Mouse (Mus musculus) left cerebral cortex, postnatal 10 days (tissue): ENCODE results near the gene Scube2. TPM values are rescaled to one million over a fixed set of nuclear protein-coding genes. Genes with fewer than 3 reads are reported as not detected.

Source experiments
- DNase-seq, 2 experiments: peaks; one replicate each; pipeline ENCODE4 v3.0.0; 2021 to 2022; ENCODE audit warnings: low spot score in 2 of 2, mixed read lengths in 1 of 2; ENCODE audit errors: extremely low spot score in 1 of 2
- intact Hi-C: fragments of 180-260 bp; cut with DNase I; formaldehyde crosslinking; loops from one replicate; pipeline ENCODE4 v1.15.1; 2025
- total RNA-seq, 2 experiments: library from RNA; stranded (reverse); gene quantifications; 2 replicates each; pipeline ENCODE4 v1.2.3; 2021

Gene Scube2
- 1 to 10 TPM in 1 of 2 experiments, under 1 TPM in 1; 0.79 to 1.1 TPM for total RNA-seq

DNA sequence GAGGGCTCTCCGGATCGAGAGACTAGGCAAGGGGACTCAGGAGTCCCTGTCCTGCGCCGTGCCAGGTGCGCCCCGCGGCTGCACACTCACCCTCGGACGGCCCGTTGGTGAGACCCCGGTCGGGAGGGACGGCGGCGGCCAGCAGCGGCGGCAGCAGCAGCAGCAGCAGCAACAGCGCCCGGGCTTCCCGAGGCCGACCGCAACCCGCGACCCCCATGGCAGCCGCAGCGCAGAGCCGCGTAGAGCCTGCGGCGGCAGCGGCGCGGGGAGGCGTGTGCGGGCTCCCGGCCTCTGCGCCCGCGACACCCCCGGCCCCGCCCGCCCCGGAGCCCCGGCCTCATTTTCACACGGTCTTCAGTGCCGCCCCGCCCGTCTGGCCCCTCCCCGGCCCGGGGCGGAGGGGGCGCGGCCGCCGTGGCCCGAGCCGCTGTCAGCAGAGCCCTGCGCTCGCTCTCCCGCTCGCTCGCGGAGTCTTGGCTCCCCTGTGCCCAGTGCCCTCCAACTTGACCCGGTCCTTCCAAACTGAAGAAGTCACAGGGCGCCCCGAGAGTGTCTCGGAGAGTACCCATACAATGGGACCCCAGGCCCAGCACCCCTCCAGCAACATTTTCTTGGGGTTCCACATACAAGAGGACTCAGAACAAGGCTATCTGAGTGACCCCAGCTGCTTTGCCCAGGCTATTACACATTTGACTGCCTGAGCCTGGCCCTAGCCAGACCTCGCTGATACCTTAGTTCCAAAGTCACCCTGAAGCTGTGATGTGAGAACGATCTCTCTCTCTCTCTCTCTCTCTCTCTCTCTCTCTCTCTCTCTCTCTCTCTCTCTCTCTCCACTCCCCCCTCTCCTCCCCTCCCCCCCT lies at the start of gene Scube2:
TSS of gene Scube2 (minus strand) at position 310 of the 860 bp plus-strand sequence.
- intact Hi-C loops, result loop anchor here (5.0 kb wide), 1 partner anchor 73 kb away; no protein-coding TSS in a partner anchor
- peak in 1 of 2 experiments; percentile 46 for DNase-seq

DNA sequence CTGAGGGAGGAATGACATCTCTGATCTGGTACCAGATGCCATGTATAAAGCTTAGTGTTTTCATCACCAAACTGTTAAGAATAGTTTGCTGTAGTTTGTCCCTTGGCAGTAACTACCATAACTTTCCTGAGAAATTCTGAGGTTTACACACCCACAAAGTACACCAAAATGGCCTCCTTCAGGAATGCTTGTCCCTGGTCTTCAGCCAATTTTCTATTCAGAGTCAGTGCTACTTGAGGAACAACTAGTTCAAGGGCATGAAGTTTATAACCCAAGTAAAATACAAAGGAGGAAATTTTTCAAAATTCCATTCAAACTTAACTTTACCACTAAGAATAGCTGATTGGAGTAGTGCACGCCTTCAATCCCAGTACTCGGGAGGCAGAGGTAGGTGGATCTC lies 40.7 kb upstream of the Scube2 start:
- no peak for DNase-seq
- intact Hi-C loops, result no loop called here

DNA sequence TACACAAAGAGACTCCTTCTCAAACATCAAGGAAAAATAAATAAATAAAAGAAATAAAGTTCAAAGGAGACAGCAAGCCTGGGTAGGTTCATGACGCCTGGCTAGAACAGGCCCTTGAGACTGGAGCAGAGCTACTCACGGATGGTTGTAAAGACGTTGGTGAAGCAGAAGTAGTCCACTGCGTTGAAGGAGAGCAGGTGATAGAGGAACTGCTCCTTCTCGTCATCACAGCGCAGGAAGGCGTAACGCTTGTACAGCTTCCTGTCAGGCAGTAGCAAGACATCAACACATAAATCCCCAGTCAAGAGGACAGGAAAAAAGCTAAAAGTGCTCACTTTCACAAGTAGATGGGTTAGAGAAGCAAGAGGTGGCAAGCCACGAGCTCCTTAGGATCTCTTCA lies 35.4 kb upstream of the Scube2 start:
- intact Hi-C loops, result no loop called here
- DNase-seq, result no peak

DNA sequence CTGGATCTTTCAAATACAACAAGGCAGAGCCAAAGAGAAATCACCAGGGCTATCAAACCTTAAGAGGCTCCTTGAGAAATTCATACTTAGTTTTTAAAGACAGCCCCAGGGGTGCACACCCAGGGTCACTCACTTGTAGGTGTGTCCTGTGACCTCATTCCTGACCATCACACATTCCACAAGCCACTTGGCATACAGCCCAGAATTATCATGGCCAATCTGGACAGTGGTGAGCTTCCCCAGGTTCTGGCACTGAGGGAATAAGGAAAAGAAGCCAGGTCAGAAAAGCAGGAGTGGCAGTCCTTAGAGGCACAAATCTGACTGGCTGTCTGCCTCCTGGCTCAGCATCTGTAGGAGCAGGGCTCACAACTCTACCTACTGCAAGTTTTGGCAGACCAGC lies 33.4 kb upstream of the Scube2 start:
- DNase-seq, result no peak
- intact Hi-C loops, result no loop called here

DNA sequence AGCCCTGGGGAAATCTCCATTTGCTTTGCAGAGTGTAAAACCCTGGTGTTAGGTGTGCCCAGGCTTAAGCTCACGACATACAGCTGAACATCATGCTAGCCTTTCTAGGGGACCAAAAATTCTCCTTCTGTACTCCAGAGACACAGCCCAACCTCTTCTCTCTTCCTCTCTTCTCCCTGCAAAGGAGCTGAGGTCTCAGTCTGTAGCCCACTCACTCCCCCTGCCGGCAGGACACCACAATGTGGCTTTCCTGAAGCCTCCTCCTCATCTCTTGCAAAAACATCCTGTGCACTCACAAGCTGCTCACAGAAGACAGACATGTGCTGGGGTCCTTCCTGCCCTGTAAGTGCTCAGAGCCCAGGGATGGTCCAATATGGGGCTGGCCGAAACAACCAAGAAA lies 27.1 kb upstream of the Scube2 start:
- intact Hi-C loops, result no loop called here
- peak; percentile 67 to 87 for DNase-seq

DNA sequence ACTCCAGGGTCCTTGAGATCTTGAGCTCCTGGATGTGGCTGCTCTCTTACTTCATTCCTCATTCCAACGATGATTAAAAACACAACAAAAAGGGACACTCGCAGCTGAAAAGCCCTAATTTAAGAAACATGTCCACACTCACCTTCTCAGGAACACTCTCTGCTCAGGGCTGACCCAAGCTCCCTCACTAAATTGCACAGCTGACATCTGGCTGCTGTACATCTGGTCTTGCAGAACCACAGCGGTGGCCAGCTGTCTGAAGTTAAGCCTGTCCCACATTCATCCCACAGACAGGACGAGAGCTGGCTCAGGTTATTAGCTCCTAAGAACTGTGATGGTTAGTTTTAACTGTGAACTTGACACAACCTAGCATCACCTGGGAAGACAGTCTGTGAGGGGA lies 26.3 kb upstream of the Scube2 start:
- intact Hi-C loops, result no loop called here
- no peak for DNase-seq

DNA sequence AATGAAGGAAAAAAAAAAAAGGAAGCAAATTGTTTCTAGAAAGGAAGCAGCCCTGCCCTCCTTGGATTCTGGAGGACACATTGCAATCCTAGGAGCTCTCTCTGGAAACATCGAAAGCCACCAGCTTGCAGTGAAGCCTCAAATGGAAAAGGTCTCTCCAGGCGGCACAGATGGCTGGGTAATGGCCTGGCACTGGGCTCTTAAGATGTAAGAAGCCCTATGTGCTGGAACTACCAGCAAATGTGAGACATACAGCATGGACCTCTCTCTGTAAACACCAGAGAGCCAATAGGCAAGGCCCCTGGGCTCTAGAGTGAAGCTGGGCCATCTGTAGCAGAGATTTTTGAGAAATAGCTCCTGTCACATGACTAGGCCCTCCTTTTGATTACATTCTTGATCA lies 24.8 kb upstream of the Scube2 start:
- intact Hi-C loops, result no loop called here
- DNase-seq, result no peak

DNA sequence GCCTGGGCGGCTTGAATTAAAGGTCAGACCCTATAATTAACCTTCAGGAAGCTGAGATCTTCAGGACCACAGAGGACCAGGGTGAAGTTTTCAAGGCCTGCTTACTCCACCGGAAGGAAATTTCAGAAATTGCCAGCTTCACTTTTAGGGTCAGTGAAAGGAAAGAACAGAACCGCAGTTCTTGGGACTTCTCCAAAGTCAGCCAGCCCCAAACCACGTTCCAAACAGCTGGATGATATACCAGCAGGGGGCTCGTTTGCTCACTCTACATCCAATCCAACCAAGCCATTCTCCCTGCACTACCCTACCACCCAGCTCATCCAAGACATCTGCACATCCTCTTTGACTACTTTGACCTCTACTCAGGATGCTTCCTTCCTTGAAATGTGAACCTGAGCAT lies 23.8 kb upstream of the Scube2 start:
- intact Hi-C loops, result no loop called here
- no peak for DNase-seq

DNA sequence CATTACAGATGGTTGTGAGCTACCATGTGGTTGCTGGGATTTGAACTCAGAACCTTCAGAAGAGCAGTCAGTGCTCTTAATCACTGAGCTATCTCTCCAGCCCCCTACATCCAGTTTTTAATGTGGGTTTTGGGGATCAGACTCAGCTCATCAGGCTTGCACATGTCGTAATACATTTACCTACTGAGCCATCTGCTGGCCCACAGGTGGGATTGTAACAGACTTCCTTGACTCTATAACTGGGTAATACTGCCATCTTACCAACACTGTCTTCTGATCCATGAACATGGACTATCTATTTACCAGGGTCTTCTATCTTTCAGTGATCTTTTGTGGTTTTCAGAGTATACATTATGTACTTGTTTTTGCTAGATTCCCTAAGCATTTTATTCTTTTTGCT lies 20.8 kb upstream of the Scube2 start:
- DNase-seq, result no peak
- intact Hi-C loops, result no loop called here

DNA sequence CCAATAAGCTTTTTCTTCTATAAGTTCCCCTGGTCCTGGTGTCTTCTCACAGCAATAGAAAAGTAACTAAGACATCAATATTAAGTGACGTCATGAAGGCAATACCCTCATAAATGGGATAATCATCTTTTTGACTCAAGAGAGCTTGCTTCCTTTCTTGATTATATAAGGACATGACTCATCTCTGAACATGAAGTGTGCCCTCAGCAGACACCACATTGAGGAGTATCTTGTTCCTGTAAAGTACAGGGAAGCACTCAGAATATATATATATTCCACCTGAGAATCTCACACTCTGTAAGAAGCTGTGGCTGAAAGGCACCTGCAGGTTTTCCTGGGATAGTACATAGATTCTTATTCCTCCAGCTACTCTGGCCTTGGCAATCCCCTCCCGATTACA lies 17.1 kb upstream of the Scube2 start:
- no peak for DNase-seq
- intact Hi-C loops, result no loop called here

DNA sequence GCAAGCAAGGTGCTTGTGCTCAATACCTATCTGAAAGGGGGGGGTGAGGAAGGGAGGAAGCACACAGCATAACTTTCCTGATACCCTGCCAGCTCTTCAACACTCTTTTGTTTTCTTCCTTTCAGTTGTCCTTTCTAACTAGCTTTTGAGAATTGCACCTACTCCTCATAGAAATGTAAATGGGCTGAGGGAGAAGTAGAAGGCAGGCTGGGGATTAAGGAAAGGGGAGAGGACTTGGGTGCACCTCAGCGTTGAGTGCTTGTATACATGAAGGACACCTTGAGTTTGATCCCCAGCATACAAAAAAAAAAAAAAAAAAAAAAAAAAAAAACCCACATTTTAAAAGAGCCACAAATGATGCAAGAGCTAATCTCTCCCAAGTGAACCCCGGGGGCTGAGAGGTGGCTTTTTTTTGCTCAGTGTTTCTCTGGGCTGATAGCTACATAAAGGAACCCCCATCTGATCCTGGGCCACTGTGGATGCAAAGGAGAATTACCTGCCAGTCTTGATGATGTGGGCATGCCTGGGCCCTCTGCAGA lies 16.2 kb upstream of the Scube2 start:
- intact Hi-C loops, result no loop called here
- DNase-seq, result no peak

DNA sequence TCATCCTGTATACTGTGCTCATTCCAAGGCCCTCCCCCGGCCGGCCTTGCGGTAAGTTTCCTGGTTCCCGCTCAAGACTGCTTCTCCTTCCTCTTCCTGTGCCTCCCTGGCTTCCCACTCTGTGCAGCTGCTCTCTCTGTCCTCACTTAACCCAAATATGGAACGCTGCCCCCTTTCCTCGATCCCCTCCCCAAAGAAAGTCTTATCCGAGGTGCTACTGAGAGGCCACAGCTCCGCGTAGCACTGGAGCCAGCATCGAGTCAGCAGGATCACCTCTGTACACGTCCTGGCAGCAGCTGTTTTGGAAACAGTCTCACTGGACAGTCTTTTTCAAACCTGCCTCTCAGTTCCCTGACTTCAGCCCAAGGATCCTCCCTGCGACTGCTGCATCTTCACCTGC lies 13.7 kb upstream of the Scube2 start:
- intact Hi-C loops, result no loop called here

DNA sequence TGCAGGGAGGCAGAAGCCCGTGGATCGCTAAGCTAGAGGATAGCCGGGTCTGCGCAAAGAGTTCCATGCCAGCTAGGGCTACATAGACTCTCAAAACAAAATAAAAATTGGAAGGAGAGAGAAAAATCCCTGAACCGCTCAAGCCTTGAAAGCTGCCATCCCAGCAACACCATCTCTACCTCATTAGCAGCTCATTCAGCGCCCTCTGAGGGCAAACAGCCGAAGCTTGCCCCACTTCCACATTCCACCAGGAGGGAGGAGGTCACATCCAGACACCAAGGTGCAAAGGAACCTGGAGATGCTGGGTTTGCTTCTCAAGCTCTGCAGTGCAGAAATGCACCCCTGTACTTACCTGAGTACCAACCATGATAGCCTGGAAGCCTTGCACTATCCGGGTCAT lies 10.6 kb upstream of the Scube2 start:
- intact Hi-C loops, result no loop called here
- no peak for DNase-seq

More for the DNA sequence above, 13.7 kb upstream of the Scube2 start:
- DNase-seq, result no peak

DNA sequence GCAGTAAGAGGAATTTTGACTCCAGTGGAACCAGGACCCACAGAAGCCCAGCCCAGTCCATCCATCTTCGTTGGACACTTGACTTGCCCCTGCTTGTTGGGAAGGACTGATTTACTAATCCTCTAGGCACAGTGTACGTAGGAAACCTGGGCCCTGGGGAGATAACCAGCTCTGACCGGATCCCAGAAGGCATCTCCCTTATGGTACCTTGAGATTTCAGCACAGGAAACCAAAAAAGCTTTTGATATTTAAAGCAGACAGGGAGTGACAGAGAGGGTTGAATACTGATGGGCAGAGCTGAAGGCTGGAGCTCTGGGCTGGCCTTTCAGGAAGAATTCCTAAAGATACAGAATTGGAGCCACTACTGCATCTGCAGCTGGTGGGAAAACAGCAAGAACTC lies 10.1 kb upstream of the Scube2 start:
- DNase-seq, result no peak
- intact Hi-C loops, result no loop called here

DNA sequence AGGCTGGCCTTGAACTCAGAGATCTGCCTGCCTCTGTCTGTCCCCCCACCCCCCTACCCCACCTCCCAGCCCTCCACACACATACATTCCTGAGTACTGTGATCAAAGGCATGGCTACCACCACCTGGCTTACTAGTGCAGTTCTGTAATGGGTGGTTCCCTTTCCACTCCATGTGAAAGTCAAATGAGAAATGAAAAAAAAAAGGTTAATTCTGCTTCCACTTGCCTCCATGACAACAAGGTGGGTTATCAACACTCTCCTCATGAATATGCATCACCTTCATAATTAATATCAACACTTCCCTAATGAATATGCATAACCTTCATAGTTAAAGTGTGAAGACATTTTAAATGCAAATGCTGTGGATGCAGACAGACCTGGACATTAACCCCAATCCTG lies 9.6 kb upstream of the Scube2 start:
- intact Hi-C loops, result no loop called here
- DNase-seq, result no peak

DNA sequence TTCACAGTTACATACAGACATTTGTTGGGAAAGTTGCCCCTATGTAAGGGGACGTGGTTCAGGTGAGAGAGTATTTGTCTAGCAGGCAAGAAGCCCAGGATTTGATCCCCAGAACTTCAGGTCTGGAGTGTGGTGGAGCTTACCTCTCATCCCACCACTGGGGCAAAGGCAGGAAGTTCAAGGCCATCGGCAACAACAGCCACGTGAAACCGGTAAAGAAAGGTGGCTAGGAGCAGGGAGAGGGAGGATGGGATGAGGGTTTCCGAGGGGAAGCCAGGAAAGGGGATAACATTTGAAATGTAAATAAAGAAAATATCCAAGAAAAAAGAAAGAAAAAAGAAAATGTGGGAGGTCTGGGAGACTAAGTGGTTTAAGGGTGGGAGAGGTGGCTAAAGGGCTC lies 7.7 kb upstream of the Scube2 start:
- no peak for DNase-seq
- intact Hi-C loops, result no loop called here

DNA sequence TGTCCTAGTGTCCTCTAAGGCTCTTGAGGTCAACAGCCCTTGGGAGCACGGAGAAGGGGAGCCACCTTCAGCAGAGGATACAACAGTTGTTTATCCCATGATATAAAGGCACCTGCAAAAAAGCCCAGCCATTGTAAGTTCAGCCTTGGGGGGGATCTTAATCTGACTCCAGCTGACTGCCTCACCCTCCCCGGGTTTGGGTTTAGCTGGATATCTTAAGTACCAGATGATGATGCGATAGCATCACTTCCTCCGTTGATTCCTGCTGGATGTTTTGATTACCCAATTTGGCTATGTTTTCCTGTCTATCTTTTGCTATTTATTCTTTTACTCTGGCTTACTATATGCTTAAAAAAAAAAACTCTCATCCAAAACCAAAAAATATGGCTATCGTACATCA lies 5.8 kb upstream of the Scube2 start:
- DNase-seq, result no peak
- intact Hi-C loops, result no loop called here

DNA sequence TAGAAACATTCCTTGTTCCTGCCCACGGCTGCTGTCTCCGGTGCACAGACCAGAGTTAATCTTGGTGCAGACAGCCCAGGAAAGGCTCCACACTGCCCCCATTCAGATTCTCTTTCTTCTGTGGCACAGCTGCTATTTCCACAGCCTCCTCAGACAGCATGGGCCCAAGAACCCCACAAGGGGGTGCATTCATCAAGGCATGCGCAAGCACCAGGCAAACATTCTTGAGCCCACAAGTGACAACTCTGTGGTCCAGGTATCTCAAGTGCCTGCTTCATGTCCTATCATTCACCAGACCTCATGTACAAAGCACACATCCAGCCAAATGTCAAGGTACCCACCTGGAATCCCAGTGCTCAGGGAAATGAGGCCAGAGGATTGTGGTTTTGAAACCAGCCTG lies 3.0 kb upstream of the Scube2 start:
- intact Hi-C loops, result loop anchor here (5.0 kb wide), 1 partner anchor 76 kb away; no protein-coding TSS in a partner anchor
- DNase-seq, result peak in 1 of 2 experiments; percentile 40

DNA sequence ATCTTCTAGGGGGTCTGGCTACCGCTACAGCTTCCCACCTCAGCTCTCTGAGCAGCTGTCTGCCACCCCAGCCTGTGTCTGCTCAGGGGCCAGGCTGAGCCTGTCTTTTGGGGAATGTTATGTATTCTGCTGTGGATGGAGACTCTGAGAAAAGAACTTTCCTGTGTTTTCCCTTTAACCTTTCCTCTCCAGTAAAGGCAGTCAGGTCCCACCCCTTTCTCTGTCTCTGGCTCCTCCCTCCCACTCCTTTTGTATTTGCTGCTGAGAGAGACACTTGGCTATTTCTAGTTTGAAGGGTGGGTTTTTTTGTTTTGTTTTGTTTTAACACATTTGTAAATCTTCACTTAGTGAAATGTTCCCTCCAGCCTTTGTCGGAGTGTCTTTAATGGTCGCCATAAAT lies 1.2 kb upstream of the Scube2 start:
- no peak for DNase-seq
- intact Hi-C loops, result loop anchor here (5.0 kb wide), 1 partner anchor 74 kb away; no protein-coding TSS in a partner anchor

DNA sequence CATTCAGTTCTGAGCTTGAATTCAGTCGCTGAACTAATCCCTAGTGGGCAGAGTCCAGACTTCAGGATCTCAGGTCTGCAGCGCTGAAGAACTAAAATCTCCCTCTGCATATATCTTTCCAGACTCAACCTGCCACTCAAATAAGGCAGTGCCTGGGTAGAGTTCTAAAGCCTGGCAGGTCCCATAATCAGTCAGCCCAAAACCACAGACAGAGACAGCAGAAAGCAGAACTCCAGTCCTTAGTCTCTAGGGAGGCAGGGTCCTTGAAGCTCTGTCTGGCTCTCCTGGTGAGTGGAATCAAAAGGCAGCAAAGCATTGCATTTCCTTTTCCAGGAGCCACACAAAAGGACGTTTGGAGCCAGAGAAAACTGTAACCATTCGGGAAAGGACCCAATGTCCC lies 1.9 kb downstream of the Scube2 start:
- intact Hi-C loops, result no loop called here
- no peak for DNase-seq
